Mouse (Mus musculus): Measurements from ENCODE around the gene Zfp408.
A peak's percentile ranks its signal among the peaks of the same experiment; 100 is the strongest.

The Zfp408 gene

GRCm38 (mm10) chr2:91649553-91650359, at the start of gene Zfp408, which contains the start of gene Arhgap1:
Zfp408 (minus strand) TSS chr2:91649791.
Arhgap1 (plus strand) TSS chr2:91649860.
- DNase-seq, result peak; percentile 95

GRCm38 (mm10) chr2:91699225-91699624, 49.6 kb upstream of the Zfp408 start:
- DNase-seq, result no peak

GRCm38 (mm10) chr2:91696225-91696590, 46.6 kb upstream of the Zfp408 start:
- DNase-seq, result no peak

GRCm38 (mm10) chr2:91695436-91696224, 46.0 kb upstream of the Zfp408 start:
- DNase-seq, result no peak

GRCm38 (mm10) chr2:91689452-91689851, 39.9 kb upstream of the Zfp408 start:
- DNase-seq, result no peak

GRCm38 (mm10) chr2:91683919-91684318, 34.3 kb upstream of the Zfp408 start:
- peak; percentile 39 for DNase-seq

- no peak for DNase-seq
Measured at GRCm38 (mm10) chr2:91682850-91683249, 33.3 kb upstream of the Zfp408 start.

- DNase-seq, result no peak
Measured at GRCm38 (mm10) chr2:91676961-91677360, 27.4 kb upstream of the Zfp408 start.

- no peak for DNase-seq
Measured at GRCm38 (mm10) chr2:91676420-91676819, 26.8 kb upstream of the Zfp408 start.

GRCm38 (mm10) chr2:91674895-91675294, 25.3 kb upstream of the Zfp408 start:
- DNase-seq, result no peak

GRCm38 (mm10) chr2:91673587-91673986, 24.0 kb upstream of the Zfp408 start:
- no peak for DNase-seq

- DNase-seq, result no peak
Measured at GRCm38 (mm10) chr2:91670038-91670437, 20.4 kb upstream of the Zfp408 start.

- DNase-seq, result no peak
Measured at GRCm38 (mm10) chr2:91669326-91669725, 19.7 kb upstream of the Zfp408 start.

GRCm38 (mm10) chr2:91667747-91668146, 18.2 kb upstream of the Zfp408 start:
- DNase-seq, result no peak

- no peak for DNase-seq
Measured at GRCm38 (mm10) chr2:91666386-91666910, 16.9 kb upstream of the Zfp408 start.

GRCm38 (mm10) chr2:91664780-91665179, 15.2 kb upstream of the Zfp408 start:
- DNase-seq, result no peak

GRCm38 (mm10) chr2:91660981-91661380, 11.4 kb upstream of the Zfp408 start:
- no peak for DNase-seq

GRCm38 (mm10) chr2:91659657-91660056, 10.1 kb upstream of the Zfp408 start:
- no peak for DNase-seq

GRCm38 (mm10) chr2:91656774-91657173, 7.2 kb upstream of the Zfp408 start:
- DNase-seq, result no peak

- no peak for DNase-seq
Measured at GRCm38 (mm10) chr2:91655827-91656226, 6.2 kb upstream of the Zfp408 start.

GRCm38 (mm10) chr2:91655388-91655787, 5.8 kb upstream of the Zfp408 start:
- DNase-seq, result no peak

GRCm38 (mm10) chr2:91652863-91653262, 3.3 kb upstream of the Zfp408 start:
- no peak for DNase-seq

- DNase-seq, result no peak
Measured at GRCm38 (mm10) chr2:91651458-91652258, 2.1 kb upstream of the Zfp408 start.

All from cerebellum, adult 11-12 months (tissue).